Mouse (Mus musculus): ENCODE measurements around the gene Tex36. TPM values are rescaled to one million over a fixed set of nuclear protein-coding genes. Genes with fewer than 3 reads are reported as not detected.

Tex36 gene
- total RNA-seq, 1 experiment = not detected

- in situ Hi-C loops (cut with MboI; ENCODE audit: low sequenced_read_pairs in 2 of 2, unreplicated experiment in 2 of 2) = no loop called here
- no peak overlapping the region for H3K9ac ChIP-seq (ENCODE audit: insufficient read depth, low read depth, low read length, poor library complexity, severe bottlenecking)
- DNase-seq (ENCODE audit: low read depth, low spot score) = no peak
- no peak overlapping the region for H3K27ac ChIP-seq (ENCODE audit: insufficient read depth, low read depth, low read length, poor library complexity, severe bottlenecking)
- H3K9me3 ChIP-seq (ENCODE audit: control insufficient read depth, insufficient read depth, low read depth, low read length) = no peaks in the 10 kb centered on the region
- H3K4me1 ChIP-seq (ENCODE audit: control insufficient read depth in 2 of 2, insufficient read depth in 2 of 2, low read length in 2 of 2, poor library complexity in 1 of 2) = no peaks in the 10 kb centered on the region
- no peaks in the 10 kb centered on the region for H3K36me3 ChIP-seq (ENCODE audit: control insufficient read depth, insufficient read depth, low read length, poor library complexity, severe bottlenecking)
- no peak overlapping the region for H3K4me3 ChIP-seq (ENCODE audit: insufficient read depth in 1 of 2, low read depth in 1 of 2, low read length in 2 of 2, poor library complexity in 1 of 2, severe bottlenecking in 1 of 2)
- TF ChIP-seq CHD2 (IDR thresholded peaks at IDR 0.05; ENCODE audit: low read depth, low read length) (no peak), MAFK (IDR thresholded peaks at IDR 0.05; ENCODE audit: insufficient read depth, low read depth, low read length) (no peak), ZNF384 (IDR thresholded peaks at IDR 0.05; ENCODE audit: low read depth, low read length) (no peak), ZC3H11A (IDR thresholded peaks at IDR 0.05; ENCODE audit: borderline replicate concordance, low read depth, low read length) (no peak), HCFC1 (IDR thresholded peaks at IDR 0.05; ENCODE audit: borderline replicate concordance, insufficient read depth, low read length) (no peak)
Measured at GRCm38 (mm10) chr7:133591750-133592149, 10.2 kb downstream of the Tex36 start.

- H3K27ac ChIP-seq (ENCODE audit: insufficient read depth, low read depth, low read length, poor library complexity, severe bottlenecking) = no peak overlapping the region
- in situ Hi-C loops (cut with MboI; ENCODE audit: low sequenced_read_pairs in 2 of 2, unreplicated experiment in 2 of 2) = no loop called here
- no peak overlapping the region for H3K4me3 ChIP-seq (ENCODE audit: insufficient read depth in 1 of 2, low read depth in 1 of 2, low read length in 2 of 2, poor library complexity in 1 of 2, severe bottlenecking in 1 of 2)
- TF ChIP-seq ZNF384 (IDR thresholded peaks at IDR 0.05; ENCODE audit: low read depth, low read length) (no peak), ZC3H11A (IDR thresholded peaks at IDR 0.05; ENCODE audit: borderline replicate concordance, low read depth, low read length) (no peak)
- H3K4me1 ChIP-seq (ENCODE audit: control insufficient read depth in 2 of 2, insufficient read depth in 2 of 2, low read length in 2 of 2, poor library complexity in 1 of 2) = 0 out of 4 replicates have a peak, but pooled peaks cover 0 to 2% of the 10 kb centered on the region in 2 experiments
- no peaks in the 10 kb centered on the region for H3K36me3 ChIP-seq (ENCODE audit: control insufficient read depth, insufficient read depth, low read length, poor library complexity, severe bottlenecking)
- no peaks in the 10 kb centered on the region for H3K9me3 ChIP-seq (ENCODE audit: control insufficient read depth, insufficient read depth, low read depth, low read length)
- DNase-seq (ENCODE audit: low read depth, low spot score) = no peak
- no peak overlapping the region for H3K9ac ChIP-seq (ENCODE audit: insufficient read depth, low read depth, low read length, poor library complexity, severe bottlenecking)
Measured at GRCm38 (mm10) chr7:133583216-133583615, 18.7 kb downstream of the Tex36 start.

GRCm38 (mm10) chr7:133580296-133580640 lies 21.7 kb downstream of the Tex36 start:
- H3K9ac ChIP-seq (ENCODE audit: insufficient read depth, low read depth, low read length, poor library complexity, severe bottlenecking) = no peak overlapping the region
- no peak for DNase-seq (ENCODE audit: low read depth, low spot score)
- H3K36me3 ChIP-seq (ENCODE audit: control insufficient read depth, insufficient read depth, low read length, poor library complexity, severe bottlenecking) = no peaks in the 10 kb centered on the region
- in situ Hi-C loops (cut with MboI; ENCODE audit: low sequenced_read_pairs in 2 of 2, unreplicated experiment in 2 of 2) = no loop called here
- TF ChIP-seq CHD2 (IDR thresholded peaks at IDR 0.05; ENCODE audit: low read depth, low read length) (no peak), ZNF384 (IDR thresholded peaks at IDR 0.05; ENCODE audit: low read depth, low read length) (no peak), HCFC1 (IDR thresholded peaks at IDR 0.05; ENCODE audit: borderline replicate concordance, insufficient read depth, low read length) (no peak), MAFK (IDR thresholded peaks at IDR 0.05; ENCODE audit: insufficient read depth, low read depth, low read length) (no peak), ZC3H11A (IDR thresholded peaks at IDR 0.05; ENCODE audit: borderline replicate concordance, low read depth, low read length) (no peak)
- no peaks in the 10 kb centered on the region for H3K9me3 ChIP-seq (ENCODE audit: control insufficient read depth, insufficient read depth, low read depth, low read length)
- peaks cover 7% of the 10 kb centered on the region in 2 experiments; a peak in 3 of 4 replicates for H3K4me1 ChIP-seq (ENCODE audit: control insufficient read depth in 2 of 2, insufficient read depth in 2 of 2, low read length in 2 of 2, poor library complexity in 1 of 2)
- no peak overlapping the region for H3K4me3 ChIP-seq (ENCODE audit: insufficient read depth in 1 of 2, low read depth in 1 of 2, low read length in 2 of 2, poor library complexity in 1 of 2, severe bottlenecking in 1 of 2)
- no peak overlapping the region for H3K27ac ChIP-seq (ENCODE audit: insufficient read depth, low read depth, low read length, poor library complexity, severe bottlenecking)

GRCm38 (mm10) chr7:133579491-133580295 lies 22.3 kb downstream of the Tex36 start:
- no peaks in the 10 kb centered on the region for H3K36me3 ChIP-seq (ENCODE audit: control insufficient read depth, insufficient read depth, low read length, poor library complexity, severe bottlenecking)
- H3K9ac ChIP-seq (ENCODE audit: insufficient read depth, low read depth, low read length, poor library complexity, severe bottlenecking) = no peak overlapping the region
- in situ Hi-C loops (cut with MboI; ENCODE audit: low sequenced_read_pairs in 2 of 2, unreplicated experiment in 2 of 2) = no loop called here
- TF ChIP-seq ZC3H11A (IDR thresholded peaks at IDR 0.05; ENCODE audit: borderline replicate concordance, low read depth, low read length) (no peak), ZNF384 (IDR thresholded peaks at IDR 0.05; ENCODE audit: low read depth, low read length) (no peak), HCFC1 (IDR thresholded peaks at IDR 0.05; ENCODE audit: borderline replicate concordance, insufficient read depth, low read length) (no peak), MAFK (IDR thresholded peaks at IDR 0.05; ENCODE audit: insufficient read depth, low read depth, low read length) (no peak), CHD2 (IDR thresholded peaks at IDR 0.05; ENCODE audit: low read depth, low read length) (no peak)
- H3K27ac ChIP-seq (ENCODE audit: insufficient read depth, low read depth, low read length, poor library complexity, severe bottlenecking) = no peak overlapping the region
- no peaks in the 10 kb centered on the region for H3K9me3 ChIP-seq (ENCODE audit: control insufficient read depth, insufficient read depth, low read depth, low read length)
- DNase-seq (ENCODE audit: low read depth, low spot score) = no peak
- H3K4me3 ChIP-seq (ENCODE audit: insufficient read depth in 1 of 2, low read depth in 1 of 2, low read length in 2 of 2, poor library complexity in 1 of 2, severe bottlenecking in 1 of 2) = no peak overlapping the region
- H3K4me1 ChIP-seq (ENCODE audit: control insufficient read depth in 2 of 2, insufficient read depth in 2 of 2, low read length in 2 of 2, poor library complexity in 1 of 2) = peaks cover 7 to 8% of the 10 kb centered on the region in 2 experiments; a peak in 3 of 4 replicates

All from ES-E14 (cell line).